Mouse (Mus musculus) B cell, adult (primary cell): ENCODE measurements around the gene Gbp8. TPM values are rescaled to one million over a fixed set of nuclear protein-coding genes. Genes with fewer than 3 reads are reported as not detected.

ENCODE experiments used
- total RNA-seq: library from RNA; stranded (reverse); gene quantifications from 4 replicates; pipeline ENCODE4 v1.2.4, GENCODE M21; 2023; ENCODE audit not compliant: inconsistent age

The Gbp8 gene
- 16.5 to 20.5 TPM (median 19.0 TPM) in 4 replicates for total RNA-seq

GRCm38 (mm10) chr5:105139409-105140088 is at the start of gene Gbp8, which contains the start of the genes Gbp9 and Gbp4:
TSS of gene Gbp8 (minus strand) at chr5:105139540.
TSS of gene Gbp9 (minus strand) at chr5:105139539.
TSS of gene Gbp4 (minus strand) at chr5:105139586.

GRCm38 (mm10) chr5:104982535-104982934 is 156.8 kb downstream of the Gbp8 start, which contains the start of gene Abcg3:
TSS of gene Abcg3 (minus strand) at chr5:104982718.

Other genes starting within 250 kb of the Gbp8 start
- gene Abcg3, start 156.8 kb downstream of the Gbp8 start, total RNA-seq, result 9.1 to 10.0 TPM (median 9.4 TPM) in 4 replicates
- 88.6 to 117 TPM (median 110 TPM) in 4 replicates for gene Gbp9, start within 50 bp of the Gbp8 start, total RNA-seq
- gene Gbp4, start within 50 bp of the Gbp8 start, total RNA-seq, result 71.6 to 100 TPM (median 77.2 TPM) in 4 replicates
- gene Gbp10, start 100.0 kb upstream of the Gbp8 start, total RNA-seq, result 0.32 to 2.9 TPM (median 1.6 TPM) in 4 replicates
- 0.45 TPM in 1 of 4 replicates, not detected in the others for gene Gm43302, start 154.2 kb upstream of the Gbp8 start, total RNA-seq
- 2.4 to 5.2 TPM (median 4.0 TPM) in 4 replicates for gene Gbp6, start 154.2 kb upstream of the Gbp8 start, total RNA-seq